Mouse (Mus musculus) CD4-positive, CD25-positive, alpha-beta regulatory T cell, adult 4 months (primary cell): Measurements from ENCODE around the gene Ubtf. TPM values are rescaled to one million over a fixed set of nuclear protein-coding genes. Genes with fewer than 3 reads are reported as not detected.

Source experiments
- ATAC-seq: one replicate; pipeline ENCODE4 v1.8.0; 2017
- polyA plus RNA-seq, 2 experiments: library from polyadenylated mRNA; unstranded; fragments of 100-300 nt; shearing (Covaris generic); gene quantifications; one replicate each; pipeline ENCODE4 v1.2.1; 2017

Gene Ubtf
- polyA plus RNA-seq, 2 experiments from 2014 or later: 46.1 to 51.1 TPM

GRCm38 (mm10) chr11:102258095-102258494 lies 61.4 kb downstream of the Ubtf start:
- no peak for ATAC-seq

GRCm38 (mm10) chr11:102257514-102257913 lies 62.0 kb downstream of the Ubtf start:
- ATAC-seq: no peak

Other genes starting within 250 kb of the Ubtf start
- gene Mpp2, start 231.2 kb downstream of the Ubtf start, polyA plus RNA-seq: 1 to 10 TPM; 1.3 to 3.6 TPM
- gene Ppy, start 218.4 kb downstream of the Ubtf start, polyA plus RNA-seq: not detected
- gene Pyy, start 211.9 kb downstream of the Ubtf start, polyA plus RNA-seq: not detected
- gene Nags, start 174.2 kb downstream of the Ubtf start, polyA plus RNA-seq: not detected
- gene Tmem101, start 163.3 kb downstream of the Ubtf start, polyA plus RNA-seq: 10 to 100 TPM; 10.8 to 19.6 TPM
- gene Lsm12, start 134.4 kb downstream of the Ubtf start, polyA plus RNA-seq: 10 to 100 TPM; 33.4 to 69.4 TPM
- gene G6pc3, start 130.1 kb downstream of the Ubtf start, polyA plus RNA-seq: 10 to 100 TPM; 29.1 to 53.9 TPM
- gene Hdac5, start 89.6 kb downstream of the Ubtf start, polyA plus RNA-seq: 10 to 100 TPM in 1 of 2 experiments, 1 to 10 TPM in 1; 6.5 to 12.3 TPM
- 1 to 10 TPM in 1 of 2 experiments, under 1 TPM in 1; 0.40 to 1.8 TPM for gene BC030867, start 70.9 kb downstream of the Ubtf start, polyA plus RNA-seq
- not detected for gene Asb16, start 51.0 kb downstream of the Ubtf start, polyA plus RNA-seq
- gene Tmub2, start 34.8 kb downstream of the Ubtf start, polyA plus RNA-seq: 10 to 100 TPM; 64.7 to 80.5 TPM
- gene Atxn7l3, start 23.1 kb downstream of the Ubtf start, polyA plus RNA-seq: 1 to 10 TPM; 7.2 to 7.3 TPM
- gene Slc4a1, start 46.5 kb upstream of the Ubtf start, polyA plus RNA-seq: not detected
- gene Rundc3a, start 73.7 kb upstream of the Ubtf start, polyA plus RNA-seq: 1 to 10 TPM; 3.3 to 3.5 TPM
- 10 to 100 TPM; 44.0 to 44.2 TPM for gene Slc25a39, start 88.2 kb upstream of the Ubtf start, polyA plus RNA-seq
- 10 to 100 TPM; 23.3 to 51.4 TPM for gene Grn, start 110.6 kb upstream of the Ubtf start, polyA plus RNA-seq
- gene Fam171a2, start 127.9 kb upstream of the Ubtf start, polyA plus RNA-seq: not detected
- gene Itga2b, start 150.4 kb upstream of the Ubtf start, polyA plus RNA-seq: 1 to 10 TPM in 1 of 2 experiments, under 1 TPM in 1; 0.36 to 1.5 TPM
- gene Gpatch8, start 236.7 kb upstream of the Ubtf start, polyA plus RNA-seq: 10 to 100 TPM; 64.2 to 75.8 TPM